In the genomic region with DNA sequence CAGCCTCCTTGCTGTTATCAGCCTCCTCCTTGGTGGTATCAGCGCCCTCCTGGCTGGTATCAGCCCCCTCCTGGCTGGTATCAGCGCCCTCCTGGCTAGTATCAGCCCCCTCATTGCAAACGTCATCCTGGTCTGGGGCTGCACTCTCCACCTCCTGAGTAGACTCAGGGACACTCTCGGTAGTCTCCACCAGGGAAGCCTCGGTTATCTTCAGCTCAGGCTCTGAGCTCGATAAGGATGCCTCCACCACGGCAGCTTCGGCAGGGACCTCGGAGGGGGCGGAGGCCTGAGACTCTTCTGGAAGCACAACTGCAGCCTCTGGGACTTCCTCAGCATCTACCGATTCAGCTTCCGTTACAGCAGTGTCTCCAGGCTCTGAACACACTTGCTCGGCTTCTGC, we compare ENCODE assay signal across 8 mouse cellular contexts. TPM values are rescaled to one million over a fixed set of nuclear protein-coding genes. Genes with fewer than 3 reads are reported as not detected.
A peak's percentile ranks its signal among the peaks of the same experiment; 100 is the strongest.
DNase-seq lines count a peak whose midpoint lies in the region; ATAC-seq lines count a peak whose summit lies in the region.

No protein-coding gene starts in this region.

- 5% methylated on average over 13 of the region's 13 CpGs for WGBS in lung, embryonic 15.5 days
- 4% methylated on average over 13 of the region's 13 CpGs for WGBS in forebrain, embryonic 10.5 days
- 6% methylated on average over 13 of the region's 13 CpGs for WGBS in neural tube, embryonic 15.5 days

- no peaks in the 10 kb centered on the region for H3K36me3 ChIP-seq in lung, embryonic 15.5 days
- H3K36me3 ChIP-seq in forebrain, embryonic 10.5 days (replicated peaks): no peaks in the 10 kb centered on the region
- no peaks in the 10 kb centered on the region for H3K36me3 ChIP-seq in neural tube, embryonic 15.5 days

- no peaks in the 10 kb centered on the region for H3K9me3 ChIP-seq in lung, embryonic 15.5 days
- no peaks in the 10 kb centered on the region for H3K9me3 ChIP-seq in forebrain, embryonic 10.5 days
- no peaks in the 10 kb centered on the region for H3K9me3 ChIP-seq in neural tube, embryonic 15.5 days (replicated peaks)

- H3K4me2 ChIP-seq in lung, embryonic 15.5 days: peak overlapping the region; percentile 49
- peak overlapping the region; percentile 48 for H3K4me2 ChIP-seq in neural tube, embryonic 15.5 days

- peak overlapping the region; percentile 22; the same call in 1 of the 2 replicates for H3K9ac ChIP-seq in lung, embryonic 15.5 days
- H3K9ac ChIP-seq in neural tube, embryonic 15.5 days (replicated peaks): no peak overlapping the region

- peaks cover 5% of the 10 kb centered on the region for H3K4me1 ChIP-seq in lung, embryonic 15.5 days
- H3K4me1 ChIP-seq in forebrain, embryonic 10.5 days: peaks cover 24% of the 10 kb centered on the region
- H3K4me1 ChIP-seq in neural tube, embryonic 15.5 days: peaks cover 6% of the 10 kb centered on the region

- H3K4me3 ChIP-seq in lung, embryonic 15.5 days: no peak overlapping the region
- peak overlapping the region; percentile 39 for H3K4me3 ChIP-seq in forebrain, embryonic 10.5 days
- peak overlapping the region; percentile 4; the same call in 1 of the 2 replicates for H3K4me3 ChIP-seq in neural tube, embryonic 15.5 days (replicated peaks)

- ATAC-seq in lung, embryonic 15.5 days (ENCODE audit: borderline replicate concordance, extremely low read depth, low FRiP score, low TSS enrichment): no peak
- ATAC-seq in neural tube, embryonic 15.5 days (ENCODE audit: low FRiP score): no peak

- H3K27me3 ChIP-seq in lung, embryonic 15.5 days: peaks cover 7% of the 10 kb centered on the region
- peaks cover 38% of the 10 kb centered on the region for H3K27me3 ChIP-seq in forebrain, embryonic 10.5 days (ENCODE audit: poor library complexity, severe bottlenecking)
- no peaks in the 10 kb centered on the region; the same call in 1 of the 2 replicates for H3K27me3 ChIP-seq in neural tube, embryonic 15.5 days (replicated peaks)

- no peak overlapping the region for H3K27ac ChIP-seq in lung, embryonic 15.5 days
- peak overlapping the region; percentile 48; the same call in 1 of the 2 replicates for H3K27ac ChIP-seq in forebrain, embryonic 10.5 days
- H3K27ac ChIP-seq in neural tube, embryonic 15.5 days (replicated peaks): no peak overlapping the region

- no peak for DNase-seq in lung, adult 18-20 months
- DNase-seq in forebrain, embryonic 10.5 days (ENCODE audit: extremely low spot score, low spot score): no peak
- peak; percentile 84 for DNase-seq in liver
- DNase-seq in gastrocnemius, postnatal 4 days (ENCODE audit: low spot score in 2 of 2): no peak
- DNase-seq in spleen, postnatal 4 days (ENCODE audit: low spot score in 2 of 2): no peak
- no peak for DNase-seq in kidney, postnatal 25 days

RNA-seq across cellular contexts. Expression of a gene that starts 7.6 kb away (rescaled TPM):
- polyA plus RNA-seq in lung, embryonic 15.5 days (2015; fragmentation: Nextera tagmentation; extraction: Ambion mirVana): 2.5 and 2.8 TPM in 2 replicates
- 8.4 and 12.8 TPM in 2 replicates for polyA plus RNA-seq in forebrain, embryonic 10.5 days (2016; fragmentation: Nextera tagmentation; extraction: Ambion mirVana)
- 0.81 and 1.4 TPM in 2 replicates for polyA plus RNA-seq in neural tube, embryonic 15.5 days (2015; fragmentation: Nextera tagmentation; extraction: Ambion mirVana)
- total RNA-seq in gastrocnemius, postnatal 4 days (2021): 1 to 10 TPM in 1 of 2 experiments, under 1 TPM in 1; 0.44 to 1.0 TPM

RNA-seq across cellular contexts. Expression of a gene that starts 19.9 kb away (rescaled TPM):
- 631 and 694 TPM in 2 replicates for polyA plus RNA-seq in lung, embryonic 15.5 days (2015; fragmentation: Nextera tagmentation; extraction: Ambion mirVana)
- 642 and 667 TPM in 2 replicates for polyA plus RNA-seq in forebrain, embryonic 10.5 days (2016; fragmentation: Nextera tagmentation; extraction: Ambion mirVana)
- polyA plus RNA-seq in neural tube, embryonic 15.5 days (2015; fragmentation: Nextera tagmentation; extraction: Ambion mirVana): 784 and 883 TPM in 2 replicates
- 100 to 1,000 TPM; 570 to 574 TPM for total RNA-seq in gastrocnemius, postnatal 4 days (2021)

RNA-seq across cellular contexts. Expression of a gene that starts 26.0 kb away (rescaled TPM):
- 45.5 and 46.3 TPM in 2 replicates for polyA plus RNA-seq in lung, embryonic 15.5 days (2015; fragmentation: Nextera tagmentation; extraction: Ambion mirVana)
- polyA plus RNA-seq in forebrain, embryonic 10.5 days (2016; fragmentation: Nextera tagmentation; extraction: Ambion mirVana): 68.3 and 68.6 TPM in 2 replicates
- polyA plus RNA-seq in neural tube, embryonic 15.5 days (2015; fragmentation: Nextera tagmentation; extraction: Ambion mirVana): 40.6 and 42.8 TPM in 2 replicates
- 10 to 100 TPM; 48.3 to 52.7 TPM for total RNA-seq in gastrocnemius, postnatal 4 days (2021)

RNA-seq across cellular contexts. Expression of a gene that starts 48.4 kb away (rescaled TPM):
- polyA plus RNA-seq in lung, embryonic 15.5 days (2015; fragmentation: Nextera tagmentation; extraction: Ambion mirVana): 69.9 and 73.4 TPM in 2 replicates
- polyA plus RNA-seq in forebrain, embryonic 10.5 days (2016; fragmentation: Nextera tagmentation; extraction: Ambion mirVana): 41.6 and 44.2 TPM in 2 replicates
- 30.0 and 42.4 TPM in 2 replicates for polyA plus RNA-seq in neural tube, embryonic 15.5 days (2015; fragmentation: Nextera tagmentation; extraction: Ambion mirVana)
- total RNA-seq in gastrocnemius, postnatal 4 days (2021): 10 to 100 TPM; 63.4 to 77.1 TPM
